Mouse (Mus musculus) embryonic fibroblast, embryonic 13.5 days (primary cell): Measurements from ENCODE around the gene Tesk2.

Experiments
- CTCF ChIP-seq: IDR thresholded peaks from 2 replicates; pipeline ENCODE4 v1.5.1; 2011; ENCODE audit warnings: mild to moderate bottlenecking, control low read depth, low read length, moderate library complexity, borderline replicate concordance; ENCODE audit not compliant: insufficient read depth
- POLR2A ChIP-seq: IDR thresholded peaks from 2 replicates; pipeline ENCODE4 v1.6.1; 2011; ENCODE audit warnings: low read depth, mild to moderate bottlenecking, control low read depth, low read length, moderate library complexity

- no peak for TF ChIP-seq CTCF
- TF ChIP-seq POLR2A = no peak
Observed at GRCm38 (mm10) chr4:116764001-116764400, 43.3 kb downstream of the Tesk2 start.
